Mouse (Mus musculus) megakaryocyte-erythroid progenitor cell, adult 5 weeks (primary cell): ENCODE data around the gene Zfp105. TPM values are rescaled to one million over a fixed set of nuclear protein-coding genes. Genes with fewer than 3 reads are reported as not detected.

Experiments
- polyA plus RNA-seq: library from polyadenylated mRNA; stranded (reverse); fragments of >175 nt; gene quantifications from 2 replicates; pipeline ENCODE4 v1.2.3, GENCODE M21; 2012

Zfp105 gene
- polyA plus RNA-seq: 0.22 and 0.27 TPM in 2 replicates

DNA sequence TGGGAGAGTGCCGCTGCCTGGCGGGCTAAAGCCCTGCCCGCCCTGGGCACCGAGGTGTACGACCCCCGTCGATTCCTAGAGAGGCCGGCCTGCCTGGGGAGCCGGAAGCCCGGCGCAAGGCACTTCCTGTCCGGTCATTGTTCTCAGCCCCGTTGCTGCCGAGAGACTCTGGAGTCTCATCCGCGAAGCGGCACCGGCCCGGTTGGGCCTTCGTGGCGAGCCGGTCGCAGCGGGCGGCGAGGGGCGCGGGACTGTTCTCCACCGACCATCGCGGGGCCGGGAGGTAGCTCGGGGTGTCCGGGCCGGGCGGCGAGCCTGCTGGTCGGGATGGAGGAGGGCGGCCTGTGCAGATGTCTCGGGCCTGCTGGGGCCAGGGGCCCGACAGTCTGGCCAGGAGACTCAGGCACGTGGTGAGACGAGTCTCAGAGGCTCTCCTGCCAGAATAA, at the start of gene Zfp105:
Gene Zfp105 (plus strand): TSS at position 137 of the 446 bp plus-strand sequence.

DNA sequence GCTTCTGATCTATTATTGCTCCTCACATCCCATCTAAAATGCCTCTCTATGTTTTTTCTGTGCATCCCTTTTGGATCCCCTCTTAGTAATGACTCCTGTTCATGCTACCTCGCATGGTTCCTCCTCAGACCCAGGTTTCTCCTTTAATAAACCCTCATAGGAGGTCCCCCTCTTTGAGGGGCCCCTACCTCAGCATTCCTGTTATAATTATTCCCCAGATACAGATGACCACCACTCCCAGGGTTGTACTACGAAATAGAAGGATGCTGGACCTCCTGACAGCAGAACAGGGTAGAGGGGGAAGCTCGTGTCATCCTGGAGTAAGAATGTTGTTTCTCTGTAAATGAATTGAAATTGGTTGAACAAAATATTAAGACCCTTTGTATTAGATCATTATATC, 37.5 kb upstream of the Zfp105 start, which contains the start of gene Zkscan7:
Gene Zkscan7 (plus strand): TSS at position 301 of the 400 bp plus-strand sequence.

DNA sequence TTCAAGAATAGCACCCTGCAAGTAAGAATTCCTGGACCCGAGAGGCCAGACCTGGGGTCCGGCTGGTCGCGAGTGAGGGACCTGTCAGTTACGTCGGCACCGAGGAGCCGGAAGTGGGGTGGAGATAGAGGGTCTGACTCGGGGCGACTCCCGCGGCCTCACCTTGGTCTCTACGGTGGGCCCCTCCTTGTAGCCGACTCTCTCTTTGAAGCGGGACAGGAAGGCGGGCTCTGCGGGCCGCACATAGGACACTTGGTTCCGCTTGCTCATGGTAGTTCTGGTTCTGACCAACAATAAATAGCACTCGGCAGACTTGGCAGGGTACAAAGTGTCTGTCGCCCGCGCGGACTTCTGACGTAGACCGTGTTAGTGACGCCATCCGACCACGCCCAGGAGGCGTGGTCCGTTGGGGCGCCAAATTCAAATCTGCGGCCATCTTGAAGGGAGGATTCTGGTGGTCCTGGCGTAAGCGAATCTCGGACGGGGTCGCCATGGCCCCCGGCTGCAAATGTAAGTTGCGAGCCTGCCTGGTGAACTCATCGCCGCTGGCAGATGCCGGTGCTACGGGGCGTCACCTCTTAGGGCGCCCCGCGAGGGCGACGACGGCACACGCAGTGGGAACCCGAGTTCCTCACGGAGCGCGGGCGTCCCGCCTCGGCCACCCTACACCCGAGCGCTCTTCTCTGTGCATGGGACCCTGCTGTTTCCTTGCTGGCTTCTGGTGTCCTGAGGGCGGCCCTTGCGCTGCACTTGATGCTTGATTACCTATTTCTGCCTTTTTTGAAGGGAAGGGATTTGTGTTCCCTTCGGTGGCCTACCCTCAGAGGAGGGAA, 28.0 kb downstream of the Zfp105 start, which contains the start of the genes 1110059G10Rik and Kif15:
Gene 1110059G10Rik (minus strand): TSS at position 358 of the 833 bp plus-strand sequence.
Gene Kif15 (plus strand): TSS at position 404 of the 833 bp plus-strand sequence.

Other genes starting within 250 kb of the Zfp105 start
- gene Topaz1, start 175.7 kb upstream of the Zfp105 start, polyA plus RNA-seq: not detected in 2 replicates
- gene Tcaim, start 117.5 kb upstream of the Zfp105 start, polyA plus RNA-seq: 0.62 and 1.2 TPM in 2 replicates
- gene Gm35549, start 79.0 kb upstream of the Zfp105 start, polyA plus RNA-seq: not detected in 2 replicates
- 4.0 and 4.9 TPM in 2 replicates for gene Zfp445, start 57.1 kb upstream of the Zfp105 start, polyA plus RNA-seq
- 0.35 and 0.61 TPM in 2 replicates for gene Zkscan7, start 37.4 kb upstream of the Zfp105 start, polyA plus RNA-seq
- gene 1110059G10Rik, start 27.9 kb downstream of the Zfp105 start, polyA plus RNA-seq: 3.8 and 5.7 TPM in 2 replicates
- 8.7 and 11.4 TPM in 2 replicates for gene Kif15, start 28.0 kb downstream of the Zfp105 start, polyA plus RNA-seq
- gene Tmem42, start 98.3 kb downstream of the Zfp105 start, polyA plus RNA-seq: 11.8 and 12.2 TPM in 2 replicates
- 0.10 TPM in 1 of 2 replicates, not detected in the other for gene Tgm4, start 111.7 kb downstream of the Zfp105 start, polyA plus RNA-seq
- gene Zdhhc3, start 190.1 kb downstream of the Zfp105 start, polyA plus RNA-seq: 99.8 and 127 TPM in 2 replicates
- 12.4 and 14.5 TPM in 2 replicates for gene Exosc7, start 190.1 kb downstream of the Zfp105 start, polyA plus RNA-seq
- gene Clec3b, start 227.9 kb downstream of the Zfp105 start, polyA plus RNA-seq: 0.36 and 0.51 TPM in 2 replicates